Mouse (Mus musculus): ENCODE data around the gene Lmbr1. TPM values are rescaled to one million over a fixed set of nuclear protein-coding genes. Genes with fewer than 3 reads are reported as not detected.

Gene Lmbr1
- polyA plus RNA-seq, 1 experiment from 2014 or later: 28.0 TPM

DNA sequence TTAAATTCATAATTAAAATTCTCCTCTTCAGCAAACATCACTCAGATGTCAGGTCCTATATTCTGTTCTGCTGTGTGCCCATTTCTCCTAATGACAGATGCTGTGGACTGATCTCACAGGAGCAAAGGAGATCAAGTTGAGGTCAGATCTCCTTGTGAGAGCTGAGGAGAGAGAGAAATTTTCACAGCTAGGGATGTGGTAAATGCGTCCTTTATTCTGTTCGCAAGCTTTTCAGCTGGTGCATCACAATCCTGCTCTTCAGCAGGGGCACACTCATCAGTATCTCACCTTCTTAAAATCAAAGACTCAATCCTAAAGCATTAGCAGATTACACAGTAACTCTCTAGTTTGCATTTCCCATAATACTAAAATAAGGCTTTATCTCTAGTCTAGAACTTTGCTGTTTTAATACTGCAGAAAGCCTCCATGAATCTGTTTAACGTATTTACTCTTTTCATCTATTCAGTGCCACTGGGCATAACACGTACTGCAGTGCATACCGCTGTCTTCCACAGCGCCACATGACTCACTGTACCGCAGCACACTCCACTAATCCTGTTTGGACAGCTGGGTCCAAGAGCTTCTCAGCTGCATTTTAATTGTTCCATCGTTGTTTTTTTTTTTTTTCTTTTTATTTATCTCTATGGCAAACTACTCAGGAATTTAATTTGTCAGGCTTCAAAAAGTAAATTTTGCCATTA is 127.2 kb downstream of the Lmbr1 start:
- no peaks in the 10 kb centered on the region for H3K27me3 ChIP-seq
- peak; percentile 98 for ATAC-seq
- H3K4me1 ChIP-seq (replicated peaks): peaks cover 21% of the 10 kb centered on the region
- H3K9ac ChIP-seq (replicated peaks): no peak overlapping the region
- WGBS: 4% methylated on average over 8 of the region's 8 CpGs
- no peaks in the 10 kb centered on the region for H3K36me3 ChIP-seq
- peak overlapping the region; percentile 19 for H3K4me2 ChIP-seq (replicated peaks)
- no peak overlapping the region for H3K4me3 ChIP-seq (replicated peaks)
- H3K27ac ChIP-seq: peak overlapping the region; percentile 53
- no peaks in the 10 kb centered on the region; the same call in 1 of the 2 replicates for H3K9me3 ChIP-seq

DNA sequence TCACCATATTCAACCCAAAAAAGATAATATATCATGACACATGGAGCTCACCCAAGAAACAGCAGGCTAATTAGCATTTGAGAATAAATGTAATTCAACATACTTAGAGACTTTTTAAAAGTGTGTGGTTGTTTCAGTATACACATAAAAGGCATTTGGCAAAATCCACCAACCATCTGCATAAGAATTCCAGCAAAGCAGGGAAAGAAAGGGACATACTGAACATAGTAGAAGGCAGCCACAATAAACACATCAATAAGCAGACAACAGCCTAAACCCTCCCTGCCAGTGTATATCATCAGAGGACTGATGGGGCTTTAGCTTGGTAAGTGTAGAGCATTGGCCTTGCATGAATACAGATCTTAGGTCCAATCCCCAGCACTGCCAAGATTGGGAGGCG is 133.4 kb downstream of the Lmbr1 start:
- 40% methylated on average over 1 of the region's 1 CpGs for WGBS
- ATAC-seq: no peak
- Histone ChIP-seq H3K4me3 (replicated peaks) (no peak overlapping the region), H3K9ac (replicated peaks) (no peak overlapping the region), H3K27me3 (no peaks in the 10 kb centered on the region), H3K36me3 (no peaks in the 10 kb centered on the region), H3K27ac (no peak overlapping the region), H3K9me3 (peaks cover 3% of the 10 kb centered on the region; the same call in 1 of the 2 replicates), H3K4me2 (replicated peaks) (no peak overlapping the region), H3K4me1 (replicated peaks) (no peaks in the 10 kb centered on the region)

DNA sequence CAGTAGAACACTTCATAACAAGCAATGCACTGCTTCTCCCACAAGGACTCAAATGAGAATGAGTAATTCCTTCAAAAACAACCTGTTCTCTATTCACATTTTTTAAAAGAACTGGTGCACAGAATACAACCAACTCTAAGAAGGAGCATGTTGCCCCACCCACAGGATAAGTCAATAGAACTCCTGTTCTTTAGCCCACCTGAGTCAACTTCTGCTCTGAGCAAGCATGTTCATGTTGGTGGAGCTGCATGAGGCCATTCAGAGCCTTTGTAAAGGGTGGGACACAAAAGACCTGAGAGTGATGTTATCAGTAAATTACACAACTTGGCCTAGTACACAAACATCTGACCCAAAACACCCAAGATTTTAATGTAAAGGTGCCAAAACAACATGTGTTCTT is 139.8 kb downstream of the Lmbr1 start:
- Histone ChIP-seq H3K36me3 (0 out of 2 replicates have a peak, but pooled peaks cover 3% of the 10 kb centered on the region), H3K9me3 (0 out of 2 replicates have a peak, but pooled peaks cover 3% of the 10 kb centered on the region), H3K4me3 (replicated peaks) (no peak overlapping the region), H3K27ac (no peak overlapping the region), H3K9ac (replicated peaks) (no peak overlapping the region), H3K4me2 (replicated peaks) (no peak overlapping the region), H3K27me3 (no peaks in the 10 kb centered on the region), H3K4me1 (replicated peaks) (no peaks in the 10 kb centered on the region)
- ATAC-seq: no peak

DNA sequence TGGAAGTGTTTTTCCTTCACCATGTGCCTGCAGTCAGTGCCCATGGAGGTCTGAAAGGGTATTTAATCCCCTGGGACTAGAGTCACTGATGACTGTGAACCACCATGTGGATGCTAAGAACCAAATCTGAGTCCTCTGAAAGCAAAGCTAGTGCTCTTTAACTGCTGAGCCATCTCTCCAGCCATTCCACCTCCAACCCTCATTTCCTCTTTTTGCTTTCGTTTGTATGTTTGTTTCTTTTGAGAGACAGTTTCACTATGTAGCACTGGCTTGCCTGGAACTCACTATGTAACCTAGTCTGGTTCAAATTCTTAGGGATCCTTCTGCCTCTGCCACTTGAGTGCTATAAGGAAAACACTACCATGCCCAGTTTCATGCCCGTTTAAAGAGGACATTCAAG is 147.7 kb downstream of the Lmbr1 start:
- H3K27me3 ChIP-seq: no peaks in the 10 kb centered on the region
- peaks cover 21% of the 10 kb centered on the region for H3K36me3 ChIP-seq
- 81% methylated on average over 2 of the region's 2 CpGs for WGBS
- no peak overlapping the region for H3K27ac ChIP-seq
- no peak for ATAC-seq
- no peaks in the 10 kb centered on the region for H3K4me1 ChIP-seq (replicated peaks)
- no peaks in the 10 kb centered on the region for H3K9me3 ChIP-seq
- no peak overlapping the region for H3K9ac ChIP-seq (replicated peaks)
- no peak overlapping the region for H3K4me2 ChIP-seq (replicated peaks)
- no peak overlapping the region for H3K4me3 ChIP-seq (replicated peaks)

DNA sequence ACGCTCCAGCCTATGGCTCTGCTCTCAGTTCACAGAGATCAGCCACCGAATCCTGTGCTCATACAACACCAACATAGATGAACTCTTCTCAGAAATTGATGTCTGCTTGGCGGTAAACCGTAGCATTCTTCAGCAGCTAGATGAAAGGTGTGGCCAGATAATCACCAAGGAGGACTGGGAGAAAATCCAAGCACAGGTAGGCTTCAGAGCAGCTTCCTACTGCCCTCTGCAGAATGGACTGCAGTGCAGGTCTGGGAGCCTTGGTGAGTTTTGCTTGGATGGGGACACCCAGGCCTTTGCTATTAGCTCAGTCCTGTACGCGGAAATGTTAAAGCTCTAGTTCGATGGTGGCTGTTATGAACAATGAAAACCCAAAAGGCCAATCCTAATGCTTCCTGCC is 154.1 kb downstream of the Lmbr1 start:
- no peak overlapping the region for H3K27ac ChIP-seq
- H3K36me3 ChIP-seq: 0 out of 2 replicates have a peak, but pooled peaks cover 5% of the 10 kb centered on the region
- WGBS: 95% methylated on average over 7 of the region's 7 CpGs
- ATAC-seq: no peak
- no peaks in the 10 kb centered on the region; the same call in 1 of the 2 replicates for H3K4me1 ChIP-seq (replicated peaks)
- no peaks in the 10 kb centered on the region for H3K9me3 ChIP-seq
- no peak overlapping the region for H3K4me2 ChIP-seq (replicated peaks)
- no peak overlapping the region for H3K9ac ChIP-seq (replicated peaks)
- no peak overlapping the region for H3K4me3 ChIP-seq (replicated peaks)
- no peaks in the 10 kb centered on the region for H3K27me3 ChIP-seq

DNA sequence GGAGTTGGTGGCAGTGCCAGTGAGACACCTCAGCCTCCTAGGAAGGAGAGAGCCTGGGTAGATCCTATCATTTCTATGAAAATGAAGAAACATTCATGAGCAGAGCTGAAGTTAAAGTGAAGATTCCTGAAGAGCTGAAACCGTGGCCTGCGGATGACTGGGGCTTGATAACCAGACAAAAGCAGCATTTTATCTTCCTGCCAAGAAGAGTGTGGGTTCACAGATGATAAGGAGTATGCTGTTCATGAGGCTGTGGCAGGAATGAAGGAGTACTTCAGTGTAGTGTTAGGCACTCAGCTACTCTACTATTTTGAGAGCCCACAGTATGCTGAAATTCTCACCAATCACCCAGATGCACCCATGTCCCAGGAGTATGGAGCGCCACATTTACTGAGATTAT is 160.2 kb downstream of the Lmbr1 start:
- no peak overlapping the region for H3K4me3 ChIP-seq (replicated peaks)
- no peaks in the 10 kb centered on the region for H3K9me3 ChIP-seq
- no peaks in the 10 kb centered on the region for H3K4me1 ChIP-seq (replicated peaks)
- no peak overlapping the region for H3K4me2 ChIP-seq (replicated peaks)
- no peak for ATAC-seq
- no peaks in the 10 kb centered on the region for H3K27me3 ChIP-seq
- no peak overlapping the region for H3K9ac ChIP-seq (replicated peaks)
- 0 out of 2 replicates have a peak, but pooled peaks cover 2% of the 10 kb centered on the region for H3K36me3 ChIP-seq
- 93% methylated on average over 3 of the region's 3 CpGs for WGBS
- no peak overlapping the region for H3K27ac ChIP-seq

DNA sequence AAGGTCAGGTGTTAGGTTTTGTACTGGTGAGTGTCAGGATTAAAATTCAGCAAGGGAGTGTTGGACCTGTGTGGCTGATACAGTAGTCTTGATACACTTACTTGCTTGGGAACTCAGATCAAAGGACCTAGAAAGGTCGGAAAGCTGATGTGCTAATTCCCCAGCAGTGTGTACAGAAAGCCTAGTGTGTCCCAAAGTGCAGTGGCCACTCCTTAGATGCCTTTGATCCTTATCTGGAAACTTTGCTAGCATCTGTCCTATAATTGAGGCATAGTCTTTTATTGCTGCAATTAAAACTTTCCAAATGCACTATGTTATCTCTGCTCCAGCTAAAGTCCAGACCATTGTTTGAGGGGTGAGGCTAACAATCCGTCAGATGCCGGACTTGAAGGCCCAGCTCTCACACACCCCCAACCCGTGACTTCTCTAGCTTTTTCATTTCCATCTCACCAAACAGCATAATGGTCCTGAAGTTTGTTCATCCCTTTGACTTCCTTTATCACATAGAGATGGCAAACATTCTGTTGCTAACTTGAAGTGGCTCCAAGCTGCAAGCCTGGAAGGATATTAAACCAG is 166.1 kb downstream of the Lmbr1 start:
- no peak overlapping the region for H3K4me3 ChIP-seq (replicated peaks)
- 70% methylated on average over 4 of the region's 4 CpGs for WGBS
- no peak overlapping the region for H3K9ac ChIP-seq (replicated peaks)
- H3K4me2 ChIP-seq (replicated peaks): no peak overlapping the region
- no peaks in the 10 kb centered on the region for H3K27me3 ChIP-seq
- ATAC-seq: no peak
- H3K9me3 ChIP-seq: no peaks in the 10 kb centered on the region
- H3K4me1 ChIP-seq (replicated peaks): no peaks in the 10 kb centered on the region
- H3K36me3 ChIP-seq: 0 out of 2 replicates have a peak, but pooled peaks cover 2% of the 10 kb centered on the region
- no peak overlapping the region for H3K27ac ChIP-seq

DNA sequence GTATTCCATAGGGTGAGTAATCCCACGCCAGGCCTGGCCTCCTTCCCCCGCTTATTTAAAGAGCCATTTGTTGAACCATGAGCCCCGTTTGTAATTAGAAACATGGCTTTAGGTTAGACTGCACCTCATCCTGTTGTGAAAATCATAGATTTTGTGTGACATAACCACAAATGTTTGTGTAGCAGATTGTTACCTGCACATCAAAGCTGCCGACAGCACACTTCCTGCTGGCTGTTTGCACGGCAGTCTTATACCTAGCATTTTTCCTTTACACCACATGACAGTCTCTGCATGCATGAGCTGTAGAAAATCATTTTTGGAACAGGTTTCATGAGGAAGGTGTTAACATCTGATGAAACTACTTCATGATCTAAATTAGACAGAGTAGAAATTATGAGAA is 172.5 kb downstream of the Lmbr1 start:
- no peaks in the 10 kb centered on the region for H3K9me3 ChIP-seq
- no peak overlapping the region for H3K4me3 ChIP-seq (replicated peaks)
- WGBS: 91% methylated on average over 5 of the region's 5 CpGs
- no peaks in the 10 kb centered on the region for H3K36me3 ChIP-seq
- no peak overlapping the region for H3K27ac ChIP-seq
- H3K4me2 ChIP-seq (replicated peaks): no peak overlapping the region
- no peaks in the 10 kb centered on the region for H3K27me3 ChIP-seq
- no peak for ATAC-seq
- no peak overlapping the region for H3K9ac ChIP-seq (replicated peaks)
- no peaks in the 10 kb centered on the region for H3K4me1 ChIP-seq (replicated peaks)

DNA sequence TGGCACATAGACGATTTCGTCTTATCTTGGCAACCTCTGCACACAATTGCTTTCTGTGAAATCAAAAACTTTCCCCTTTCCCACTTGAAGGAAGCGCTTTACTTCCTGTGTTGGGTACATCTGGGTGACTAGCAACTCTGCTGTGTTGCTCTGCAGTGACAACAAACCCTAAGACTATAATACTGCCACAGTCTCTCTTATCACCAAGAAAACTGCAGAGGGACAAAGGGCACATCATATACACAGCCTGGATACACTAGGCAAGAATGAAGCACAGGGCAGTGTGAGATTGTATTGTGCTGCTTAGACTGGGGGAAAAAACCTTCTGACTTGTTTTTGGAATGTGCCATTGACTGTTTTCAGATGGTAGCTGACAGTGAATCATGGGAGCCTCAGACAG is 178.3 kb downstream of the Lmbr1 start:
- Histone ChIP-seq H3K36me3 (no peaks in the 10 kb centered on the region), H3K9me3 (no peaks in the 10 kb centered on the region), H3K4me3 (replicated peaks) (no peak overlapping the region), H3K4me2 (replicated peaks) (no peak overlapping the region), H3K27ac (no peak overlapping the region), H3K9ac (replicated peaks) (no peak overlapping the region), H3K4me1 (replicated peaks) (peaks cover 11% of the 10 kb centered on the region), H3K27me3 (0 out of 2 replicates have a peak, but pooled peaks cover 5% of the 10 kb centered on the region)
- ATAC-seq: no peak
- 87% methylated on average over 3 of the region's 3 CpGs for WGBS

DNA sequence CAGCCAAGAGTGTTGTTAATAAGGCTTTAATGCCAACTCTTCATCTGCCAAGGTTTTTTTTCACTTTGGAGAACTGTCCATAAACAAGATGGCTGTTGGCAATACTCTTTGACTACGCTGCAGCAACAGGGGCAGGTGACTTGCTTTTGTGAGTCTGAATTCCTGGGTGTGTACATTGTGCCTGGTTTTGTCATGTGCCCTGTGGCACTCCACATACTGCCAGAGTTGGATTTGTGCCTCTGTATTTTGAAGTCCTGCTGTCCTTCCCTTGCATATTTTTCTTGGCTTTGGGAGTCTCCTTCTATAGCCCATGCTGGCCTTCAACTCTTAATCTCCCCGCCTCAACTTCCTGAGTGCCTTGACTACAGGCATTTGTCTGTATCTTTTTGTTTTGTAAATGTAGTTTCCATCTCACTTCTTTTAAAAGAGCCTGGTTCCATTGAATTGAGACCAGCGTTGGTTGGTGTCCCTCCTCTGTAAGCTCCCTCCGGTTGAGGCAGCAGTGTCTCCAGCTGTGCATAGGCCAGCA is 179.2 kb downstream of the Lmbr1 start:
- H3K4me3 ChIP-seq (replicated peaks): no peak overlapping the region
- H3K27me3 ChIP-seq: 0 out of 2 replicates have a peak, but pooled peaks cover 5% of the 10 kb centered on the region
- H3K36me3 ChIP-seq: no peaks in the 10 kb centered on the region
- no peak overlapping the region for H3K9ac ChIP-seq (replicated peaks)
- no peak overlapping the region for H3K27ac ChIP-seq
- WGBS: 50% methylated on average over 4 of the region's 4 CpGs
- H3K4me1 ChIP-seq (replicated peaks): peaks cover 11% of the 10 kb centered on the region
- H3K4me2 ChIP-seq (replicated peaks): no peak overlapping the region
- no peak for ATAC-seq
- no peaks in the 10 kb centered on the region for H3K9me3 ChIP-seq

DNA sequence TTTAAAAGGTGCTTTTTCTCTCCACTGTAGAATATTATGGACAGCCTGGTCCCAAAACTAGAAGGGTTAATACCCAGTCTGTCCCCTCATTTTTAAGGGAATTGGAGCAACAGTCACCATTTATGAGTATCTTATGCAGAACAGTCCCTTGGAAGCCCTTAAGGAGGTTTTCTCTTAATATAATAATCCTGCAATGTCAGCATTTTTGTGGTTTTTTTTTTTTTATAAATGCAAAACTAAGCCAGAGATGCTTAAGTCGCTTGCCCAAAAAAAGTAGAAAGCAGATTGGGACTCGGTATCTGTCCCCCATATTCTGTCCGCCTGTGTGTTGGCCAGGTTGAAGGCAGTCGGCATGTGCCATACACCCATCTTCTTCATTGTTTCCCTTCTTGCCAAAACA is 181.0 kb downstream of the Lmbr1 start:
- H3K4me3 ChIP-seq (replicated peaks): no peak overlapping the region
- H3K36me3 ChIP-seq: no peaks in the 10 kb centered on the region
- ATAC-seq: no peak
- H3K27me3 ChIP-seq: 0 out of 2 replicates have a peak, but pooled peaks cover 5% of the 10 kb centered on the region
- no peak overlapping the region for H3K4me2 ChIP-seq (replicated peaks)
- H3K27ac ChIP-seq: no peak overlapping the region
- no peaks in the 10 kb centered on the region for H3K9me3 ChIP-seq
- no peak overlapping the region for H3K9ac ChIP-seq (replicated peaks)
- H3K4me1 ChIP-seq (replicated peaks): peaks cover 11% of the 10 kb centered on the region
- WGBS: 92% methylated on average over 4 of the region's 4 CpGs

DNA sequence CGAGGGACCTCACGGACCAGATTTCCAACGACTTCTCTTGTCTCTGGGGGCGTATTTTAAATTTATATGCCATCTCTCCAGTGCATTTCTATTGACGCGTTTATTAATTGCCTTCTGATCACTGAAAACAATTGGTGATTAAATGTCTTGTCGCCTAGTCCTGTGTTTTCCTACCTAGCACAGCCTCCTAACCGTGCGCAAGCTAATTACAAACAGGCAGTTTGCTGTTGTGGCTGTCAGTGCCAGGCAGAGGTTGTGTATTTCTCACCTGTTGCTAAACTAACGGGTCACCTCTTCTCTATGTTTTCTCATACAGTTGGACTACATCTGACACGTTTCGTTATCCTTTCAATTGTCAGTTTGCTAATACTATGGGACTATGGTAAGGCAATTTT is 181.9 kb downstream of the Lmbr1 start:
- Histone ChIP-seq H3K9ac (replicated peaks) (peak overlapping the region; percentile 66), H3K36me3 (no peaks in the 10 kb centered on the region), H3K4me3 (replicated peaks) (peak overlapping the region; percentile 58), H3K27me3 (0 out of 2 replicates have a peak, but pooled peaks cover 5% of the 10 kb centered on the region), H3K27ac (peak overlapping the region; percentile 68), H3K4me1 (replicated peaks) (peaks cover 11% of the 10 kb centered on the region), H3K9me3 (no peaks in the 10 kb centered on the region), H3K4me2 (replicated peaks) (peak overlapping the region; percentile 69)
- WGBS: 8% methylated on average over 12 of the region's 12 CpGs
- ATAC-seq: peak; percentile 65
